Comparison of ENCODE assay signal across 14 mouse cellular contexts in genomic region chr2:65113191-65113590, GRCm38 (mm10).
"Had no signal": no experiment of that assay in that cellular context is flagged by ENCODE, and none has a peak within 500 bp of the region (broad histone marks: within the 10 kb centered on the region; RNA-seq: fewer than 3 reads in every experiment).

No protein-coding gene starts in this region.

- H3K4me3 ChIP-seq: left cerebral cortex, adult 2 months; limb, embryonic 10.5 days; liver, embryonic 15.5 days; megakaryocyte, embryonic 14.5 days; midbrain, embryonic 12.5 days; neural tube, embryonic 15.5 days had no signal

- H3K36me3 ChIP-seq: limb, embryonic 10.5 days; liver, embryonic 15.5 days; midbrain, embryonic 12.5 days; neural tube, embryonic 15.5 days had no signal

- ATAC-seq: intestine, embryonic 16.5 days had no signal

- DNase-seq: kidney, adult 9 months; kidney, postnatal 14 days; right cerebral cortex, adult 18-20 months; thymus, postnatal 4 days had no signal

- H3K4me1 ChIP-seq: limb, embryonic 10.5 days; liver, embryonic 15.5 days; megakaryocyte, embryonic 14.5 days; midbrain, embryonic 12.5 days; neural tube, embryonic 15.5 days had no signal

- H3K27ac ChIP-seq: left cerebral cortex, adult 2 months; limb, embryonic 10.5 days; liver, embryonic 15.5 days; macrophage; midbrain, embryonic 12.5 days; neural tube, embryonic 15.5 days; stomach, postnatal 0 days had no signal

- H3K4me2 ChIP-seq: liver, embryonic 11.5 days; liver, embryonic 15.5 days; midbrain, embryonic 12.5 days; neural tube, embryonic 15.5 days had no signal

- H3K27me3 ChIP-seq: liver, embryonic 15.5 days; megakaryocyte, embryonic 14.5 days; midbrain, embryonic 12.5 days; neural tube, embryonic 15.5 days had no signal

- H3K9me3 ChIP-seq: limb, embryonic 10.5 days; liver, embryonic 15.5 days; megakaryocyte, embryonic 14.5 days; midbrain, embryonic 12.5 days; neural tube, embryonic 15.5 days had no signal

- H3K9ac ChIP-seq: liver, embryonic 15.5 days; midbrain, embryonic 12.5 days; neural tube, embryonic 15.5 days had no signal
